Mouse (Mus musculus) intestine, postnatal 0 days (tissue): ENCODE measurements around the gene Stk39. TPM values are rescaled to one million over a fixed set of nuclear protein-coding genes. Genes with fewer than 3 reads are reported as not detected.
A peak's percentile ranks its signal among the peaks of the same experiment; 100 is the strongest.

Source experiments
- ATAC-seq: fragments of 200-750 bp; cut with Nextera tagmentation; 2 replicates; pipeline ENCODE4 v1.8.0; 2017; ENCODE audit warnings: mild to moderate bottlenecking, moderate TSS enrichment, moderate library complexity
- H3K27ac ChIP-seq: fragments of 300-500 bp; sonication (generic); 2 replicates; pipeline ENCODE4 v1.5.1; 2014; ENCODE audit warnings: mild to moderate bottlenecking, low read depth, low read length, moderate library complexity
- H3K27me3 ChIP-seq: fragments of 300-500 bp; sonication (generic); replicated peaks from 2 replicates; pipeline ENCODE4 v1.6.1; 2014; ENCODE audit warnings: low read length, mixed read lengths; ENCODE audit not compliant: control insufficient read depth, insufficient read depth
- H3K36me3 ChIP-seq: fragments of 300-500 bp; sonication (generic); 2 replicates; pipeline ENCODE4 v1.6.1; 2014; ENCODE audit warnings: mild to moderate bottlenecking, moderate library complexity; ENCODE audit not compliant: control insufficient read depth, insufficient read depth
- H3K4me1 ChIP-seq: fragments of 300-500 bp; sonication (generic); replicated peaks from 2 replicates; pipeline ENCODE4 v1.6.1; 2014; ENCODE audit warnings: antibody characterized with exemption, low read length, mixed read lengths; ENCODE audit not compliant: control insufficient read depth, insufficient read depth
- H3K4me2 ChIP-seq: fragments of 300-500 bp; sonication (generic); replicated peaks from 2 replicates; pipeline ENCODE4 v1.6.1; 2014; ENCODE audit warnings: low read depth, mild to moderate bottlenecking, moderate library complexity
- H3K4me3 ChIP-seq: fragments of 300-500 bp; sonication (generic); 2 replicates; pipeline ENCODE4 v1.5.1; 2014; ENCODE audit warnings: low read depth, low read length
- H3K9ac ChIP-seq: fragments of 300-500 bp; sonication (generic); 2 replicates; pipeline ENCODE4 v1.6.1; 2014; ENCODE audit warnings: mild to moderate bottlenecking, low read depth, low read length
- H3K9me3 ChIP-seq: fragments of 300-500 bp; sonication (generic); 2 replicates; pipeline ENCODE4 v1.6.1; 2016; ENCODE audit warnings: mixed run types; ENCODE audit not compliant: control insufficient read depth
- CTCF ChIP-seq: sonication (generic); IDR thresholded peaks from 2 replicates; pipeline ENCODE4 v1.5.1; 2016; ENCODE audit warnings: low read depth, mild to moderate bottlenecking, control low read depth, antibody characterized with exemption, moderate library complexity
- WGBS: fragments of 180-500 bp; shearing (Covaris S2); extraction: QIAGEN DNeasy Blood & Tissue Kit; methylation state at CpG from one replicate; pipeline ENCODE4 v1.1.7; 2014; 5-methylcytosine and 5-hydroxymethylcytosine counted together
- polyA plus RNA-seq: library from polyadenylated mRNA; unstranded; fragments of >200 nt; fragmentation: Nextera tagmentation; extraction: Ambion mirVana; gene quantifications from 2 replicates; pipeline ENCODE4 v1.2.1, GENCODE M21; 2015

Stk39 gene
- polyA plus RNA-seq, 1 experiment from 2014 or later: 10.1 TPM

GRCm38 (mm10) chr2:68412149-68412548, 59.9 kb downstream of the Stk39 start:
- no peaks in the 10 kb centered on the region for H3K27me3 ChIP-seq
- no peak overlapping the region for H3K27ac ChIP-seq
- H3K36me3 ChIP-seq: no peaks in the 10 kb centered on the region
- WGBS: 86% methylated on average over 5 of the region's 5 CpGs
- ATAC-seq: no peak
- H3K4me1 ChIP-seq: no peaks in the 10 kb centered on the region; the same call in 1 of the 2 replicates
- no peaks in the 10 kb centered on the region for H3K9me3 ChIP-seq
- no peak overlapping the region for H3K4me3 ChIP-seq
- no peak overlapping the region for H3K4me2 ChIP-seq
- no peak for TF ChIP-seq CTCF
- no peak overlapping the region for H3K9ac ChIP-seq

- H3K4me3 ChIP-seq: no peak overlapping the region
- H3K27me3 ChIP-seq: no peaks in the 10 kb centered on the region
- no peak for ATAC-seq
- no peaks in the 10 kb centered on the region for H3K36me3 ChIP-seq
- H3K4me2 ChIP-seq: no peak overlapping the region
- 79% methylated on average over 8 of the region's 8 CpGs for WGBS
- 0 out of 2 replicates have a peak, but pooled peaks cover 2% of the 10 kb centered on the region for H3K4me1 ChIP-seq
- no peak for TF ChIP-seq CTCF
- H3K9ac ChIP-seq: no peak overlapping the region
- no peak overlapping the region for H3K27ac ChIP-seq
- H3K9me3 ChIP-seq: no peaks in the 10 kb centered on the region
Observed at GRCm38 (mm10) chr2:68411201-68411600, 60.9 kb downstream of the Stk39 start.

- no peak overlapping the region for H3K4me3 ChIP-seq
- TF ChIP-seq CTCF: no peak
- no peaks in the 10 kb centered on the region for H3K9me3 ChIP-seq
- WGBS: 29% methylated on average over 12 of the region's 12 CpGs
- H3K27me3 ChIP-seq: no peaks in the 10 kb centered on the region
- peak overlapping the region; percentile 41 for H3K4me2 ChIP-seq
- ATAC-seq: peak; percentile 70
- no peak overlapping the region for H3K9ac ChIP-seq
- no peak overlapping the region for H3K27ac ChIP-seq
- H3K36me3 ChIP-seq: no peaks in the 10 kb centered on the region
- 0 out of 2 replicates have a peak, but pooled peaks cover 3% of the 10 kb centered on the region for H3K4me1 ChIP-seq
Observed at GRCm38 (mm10) chr2:68409640-68410215, 62.3 kb downstream of the Stk39 start.

- Histone ChIP-seq H3K4me3 (no peak overlapping the region), H3K4me2 (no peak overlapping the region; the same call in 1 of the 2 replicates), H3K9me3 (no peaks in the 10 kb centered on the region), H3K27me3 (no peaks in the 10 kb centered on the region), H3K27ac (no peak overlapping the region), H3K36me3 (no peaks in the 10 kb centered on the region), H3K4me1 (0 out of 2 replicates have a peak, but pooled peaks cover 3% of the 10 kb centered on the region), H3K9ac (0 out of 2 replicates have a peak overlapping the region, but pooled peaks have one; percentile 22)
- no peak for ATAC-seq
- 55% methylated on average over 17 of the region's 17 CpGs for WGBS
- TF ChIP-seq CTCF: no peak
Observed at GRCm38 (mm10) chr2:68408271-68408980, 63.6 kb downstream of the Stk39 start.

GRCm38 (mm10) chr2:68407179-68407950, 64.7 kb downstream of the Stk39 start:
- Histone ChIP-seq H3K9me3 (no peaks in the 10 kb centered on the region), H3K4me3 (no peak overlapping the region), H3K4me2 (no peak overlapping the region), H3K27me3 (no peaks in the 10 kb centered on the region), H3K4me1 (0 out of 2 replicates have a peak, but pooled peaks cover 3% of the 10 kb centered on the region), H3K9ac (no peak overlapping the region), H3K36me3 (no peaks in the 10 kb centered on the region), H3K27ac (no peak overlapping the region)
- no peak for TF ChIP-seq CTCF
- ATAC-seq: no peak
- WGBS: 79% methylated on average over 12 of the region's 12 CpGs

GRCm38 (mm10) chr2:68406571-68407074, 65.4 kb downstream of the Stk39 start:
- ATAC-seq: no peak
- H3K9ac ChIP-seq: no peak overlapping the region
- H3K4me2 ChIP-seq: no peak overlapping the region
- H3K27me3 ChIP-seq: no peaks in the 10 kb centered on the region
- H3K4me1 ChIP-seq: 0 out of 2 replicates have a peak, but pooled peaks cover 3% of the 10 kb centered on the region
- H3K27ac ChIP-seq: no peak overlapping the region
- H3K4me3 ChIP-seq: no peak overlapping the region
- no peaks in the 10 kb centered on the region for H3K9me3 ChIP-seq
- TF ChIP-seq CTCF: no peak
- WGBS: 54% methylated on average over 12 of the region's 12 CpGs
- no peaks in the 10 kb centered on the region for H3K36me3 ChIP-seq
